Mouse (Mus musculus) heart, embryonic 10.5 days (tissue): ENCODE data around the gene Tspan10. TPM values are rescaled to one million over a fixed set of nuclear protein-coding genes. Genes with fewer than 3 reads are reported as not detected.

Source experiments
- DNase-seq: peaks from one replicate; pipeline ENCODE4 v3.0.0-alpha.2; 2017; ENCODE audit warnings: low spot score
- H3K27ac ChIP-seq: fragments of 300-500 bp; sonication (generic); 2 replicates; pipeline ENCODE4 v1.5.1; 2016; ENCODE audit warnings: mild to moderate bottlenecking
- H3K27me3 ChIP-seq: fragments of 300-500 bp; sonication (generic); 2 replicates; pipeline ENCODE4 v1.6.1; 2016; ENCODE audit warnings: mild to moderate bottlenecking; ENCODE audit not compliant: poor library complexity, insufficient read depth, severe bottlenecking
- H3K36me3 ChIP-seq: fragments of 300-500 bp; sonication (generic); 2 replicates; pipeline ENCODE4 v1.6.1; 2016; ENCODE audit warnings: mild to moderate bottlenecking, moderate library complexity
- H3K4me1 ChIP-seq: fragments of 300-500 bp; sonication (generic); 2 replicates; pipeline ENCODE4 v1.6.1; 2016; ENCODE audit warnings: mild to moderate bottlenecking
- H3K4me3 ChIP-seq: fragments of 300-500 bp; sonication (generic); 2 replicates; pipeline ENCODE4 v1.5.1; 2016; ENCODE audit warnings: mild to moderate bottlenecking, moderate library complexity
- H3K9me3 ChIP-seq: fragments of 300-500 bp; sonication (generic); 2 replicates; pipeline ENCODE4 v1.6.1; 2016; ENCODE audit warnings: mild to moderate bottlenecking, moderate library complexity
- WGBS: fragments of 180-500 bp; shearing (Covaris S2); methylation state at CpG from one replicate; pipeline ENCODE4 v1.1.7; 2016; 5-methylcytosine and 5-hydroxymethylcytosine counted together
- polyA plus RNA-seq: library from polyadenylated mRNA; unstranded; fragments of >200 nt; fragmentation: Nextera tagmentation; extraction: Ambion mirVana; gene quantifications from 2 replicates; pipeline ENCODE4 v1.2.1, GENCODE M21; 2016

The Tspan10 gene
- polyA plus RNA-seq, 1 experiment from 2014 or later, result not detected

GRCm38 (mm10) chr11:120458847-120459597, 16.6 kb downstream of the Tspan10 start:
- Histone ChIP-seq H3K4me1 (peaks cover 24% of the 10 kb centered on the region), H3K27ac (peak overlapping the region; percentile 94), H3K36me3 (peaks cover 54% of the 10 kb centered on the region), H3K27me3 (no peaks in the 10 kb centered on the region), H3K9me3 (no peaks in the 10 kb centered on the region), H3K4me3 (peak overlapping the region; percentile 80)
- DNase-seq, result no peak
- 62% methylated on average over 6 of the region's 6 CpGs for WGBS

DNA sequence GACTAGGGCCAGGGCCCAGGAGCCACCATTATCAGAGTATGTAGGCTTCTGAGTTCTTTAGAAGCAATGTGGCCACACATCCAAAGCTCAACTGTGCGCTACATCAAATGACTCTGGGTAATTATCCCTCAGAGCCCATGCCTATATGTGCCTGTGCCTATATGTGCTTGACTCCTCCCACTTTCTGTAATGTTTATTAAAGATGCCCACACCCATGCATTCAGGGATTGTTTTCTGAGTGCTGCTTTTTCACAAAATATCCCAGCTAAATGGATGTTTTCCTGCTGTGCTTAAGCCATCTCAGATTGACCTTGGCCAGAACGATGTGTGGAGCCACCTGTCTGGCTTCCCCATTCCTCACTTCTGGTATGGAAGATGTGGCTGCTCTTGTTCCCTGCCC, 21.1 kb downstream of the Tspan10 start:
- no peak overlapping the region for H3K4me3 ChIP-seq
- peaks cover 28% of the 10 kb centered on the region for H3K4me1 ChIP-seq
- H3K9me3 ChIP-seq, result no peaks in the 10 kb centered on the region
- peaks cover 61% of the 10 kb centered on the region for H3K36me3 ChIP-seq
- WGBS, result 93% methylated on average over 2 of the region's 2 CpGs
- no peaks in the 10 kb centered on the region for H3K27me3 ChIP-seq
- no peak overlapping the region for H3K27ac ChIP-seq
- no peak for DNase-seq

- DNase-seq, result no peak
- Histone ChIP-seq H3K4me1 (peaks cover 23% of the 10 kb centered on the region), H3K27ac (no peak overlapping the region), H3K9me3 (no peaks in the 10 kb centered on the region), H3K27me3 (no peaks in the 10 kb centered on the region), H3K4me3 (no peak overlapping the region), H3K36me3 (peaks cover 64% of the 10 kb centered on the region)
- 89% methylated on average over 5 of the region's 5 CpGs for WGBS
These were observed 21.9 kb downstream of the Tspan10 start for GRCm38 (mm10) chr11:120464365-120464764.

DNA sequence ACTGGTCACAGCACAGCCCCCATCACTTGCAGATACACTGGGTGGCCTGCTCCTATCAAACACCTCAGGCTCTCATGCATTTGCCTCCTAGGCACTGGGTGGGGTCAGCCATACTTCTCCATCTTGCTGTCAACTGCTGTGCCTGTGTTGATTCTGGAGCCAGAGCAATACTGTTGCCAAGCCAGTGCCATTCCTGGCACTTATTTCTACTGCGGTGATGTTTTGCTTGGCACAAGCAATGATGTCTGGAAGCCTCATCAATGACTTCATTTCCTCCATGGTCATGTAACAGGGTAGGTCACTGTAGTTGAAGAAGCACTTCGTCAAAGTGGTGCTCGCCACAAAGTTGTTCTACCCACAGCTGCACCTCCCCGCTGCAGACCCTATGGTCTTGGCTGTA, 23.1 kb downstream of the Tspan10 start:
- no peak for DNase-seq
- Histone ChIP-seq H3K4me1 (peaks cover 21% of the 10 kb centered on the region), H3K4me3 (no peak overlapping the region), H3K27ac (no peak overlapping the region), H3K9me3 (no peaks in the 10 kb centered on the region), H3K27me3 (no peaks in the 10 kb centered on the region), H3K36me3 (peaks cover 67% of the 10 kb centered on the region)
- WGBS, result 84% methylated on average over 4 of the region's 4 CpGs

DNA sequence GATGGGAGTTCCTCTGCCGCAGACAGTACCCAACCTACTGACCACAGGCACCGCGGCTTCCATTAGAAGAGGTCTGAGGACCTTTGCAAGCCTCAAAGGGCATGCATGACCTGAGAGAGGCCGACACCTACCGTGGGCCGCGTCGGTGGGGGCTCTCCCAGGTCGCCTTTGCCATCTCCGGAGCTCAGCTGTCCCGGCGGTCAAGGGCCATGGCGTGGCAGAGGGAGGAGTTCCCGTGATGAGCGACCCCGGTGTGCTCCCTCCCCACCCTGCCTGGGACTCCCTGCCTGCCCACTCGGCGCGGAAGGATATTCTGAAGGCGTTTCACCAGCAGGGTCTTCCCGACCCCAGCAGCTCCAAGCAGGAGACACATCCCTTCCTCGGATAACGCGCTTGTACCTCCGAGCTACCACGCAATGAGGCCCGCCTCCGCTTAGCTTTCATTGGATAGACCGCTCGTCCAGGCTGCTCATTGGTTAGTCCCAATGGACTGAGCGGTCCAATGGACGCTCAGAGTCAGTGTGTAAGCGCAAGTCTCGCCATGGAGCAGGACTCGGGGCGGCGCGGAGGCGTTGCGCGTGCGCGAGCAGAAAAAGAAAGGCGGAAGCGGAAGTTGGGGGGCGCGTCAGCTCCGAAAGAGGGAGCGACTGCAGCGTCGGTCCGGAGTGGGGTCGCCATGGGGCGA, 24.7 kb downstream of the Tspan10 start, which contains the start of gene Arl16:
Gene Arl16, minus strand, starts transcription at position 557 of the 685 bp plus-strand sequence.
- H3K27me3 ChIP-seq, result no peaks in the 10 kb centered on the region
- peak within 1 kb of the TSS; percentile 82 for H3K27ac ChIP-seq
- H3K36me3 ChIP-seq, result peaks cover 67% of the 10 kb centered on the region
- H3K4me3 ChIP-seq, result peak within 1 kb of the TSS; percentile 90
- DNase-seq, result peak; percentile 100
- H3K9me3 ChIP-seq, result no peaks in the 10 kb centered on the region
- WGBS, result under 1% methylated on average over 54 of the region's 54 CpGs
- H3K4me1 ChIP-seq, result peaks cover 21% of the 10 kb centered on the region

GRCm38 (mm10) chr11:120467736-120468092, 25.3 kb downstream of the Tspan10 start:
- H3K27ac ChIP-seq, result peak overlapping the region; percentile 82
- H3K4me3 ChIP-seq, result peak overlapping the region; percentile 90
- 1% methylated on average over 33 of the region's 33 CpGs for WGBS
- peaks cover 21% of the 10 kb centered on the region for H3K4me1 ChIP-seq
- H3K27me3 ChIP-seq, result no peaks in the 10 kb centered on the region
- no peaks in the 10 kb centered on the region for H3K9me3 ChIP-seq
- H3K36me3 ChIP-seq, result peaks cover 67% of the 10 kb centered on the region
- no peak for DNase-seq

DNA sequence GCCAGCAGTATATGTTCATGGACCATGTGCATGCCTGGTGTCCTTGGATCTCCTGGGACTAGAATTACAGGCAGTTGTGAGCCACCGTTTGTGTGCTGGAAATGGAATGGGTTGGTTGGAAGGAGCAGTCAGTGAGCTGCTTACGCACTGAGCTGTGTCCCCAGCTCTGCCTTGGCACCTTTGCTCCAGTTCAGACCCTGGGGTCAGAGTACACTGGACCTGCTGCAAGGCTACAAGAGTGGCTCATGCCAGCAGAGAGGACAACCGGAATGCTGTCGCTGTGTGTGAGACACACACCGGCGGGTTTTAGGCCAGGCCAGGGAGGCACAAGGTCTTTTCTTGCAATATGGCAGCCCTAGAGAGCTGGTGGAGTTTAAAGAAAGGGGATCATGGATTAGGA, 29.6 kb downstream of the Tspan10 start:
- 97% methylated on average over 6 of the region's 6 CpGs for WGBS
- H3K36me3 ChIP-seq, result peaks cover 78% of the 10 kb centered on the region
- no peaks in the 10 kb centered on the region for H3K27me3 ChIP-seq
- no peak overlapping the region for H3K27ac ChIP-seq
- H3K4me3 ChIP-seq, result no peak overlapping the region
- H3K9me3 ChIP-seq, result no peaks in the 10 kb centered on the region
- H3K4me1 ChIP-seq, result peaks cover 10% of the 10 kb centered on the region
- DNase-seq, result no peak

DNA sequence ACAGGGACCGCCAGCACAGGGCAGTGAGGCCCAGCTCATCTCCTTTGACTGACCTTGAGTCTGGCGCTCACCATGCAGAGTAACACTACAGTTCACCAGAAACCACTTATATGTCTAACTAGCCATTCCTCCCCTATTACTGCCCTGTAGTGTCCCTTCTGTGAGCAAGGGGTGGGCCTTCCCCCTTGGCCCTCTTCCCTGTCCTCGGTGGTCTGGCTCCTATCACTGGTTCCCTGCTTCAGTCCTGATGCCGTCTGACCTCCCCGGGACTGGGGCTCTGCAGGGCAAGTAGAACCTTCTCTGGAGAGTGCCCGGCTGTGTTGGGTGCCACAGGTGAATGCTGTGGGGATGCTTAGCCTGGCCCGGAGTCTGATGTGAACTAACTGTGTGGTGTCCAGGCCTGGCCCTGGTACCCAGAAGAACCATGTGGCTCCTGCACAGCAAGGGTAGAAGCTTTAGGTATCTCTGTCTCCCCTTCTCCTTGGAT, 41.0 kb downstream of the Tspan10 start:
- Histone ChIP-seq H3K27ac (peak overlapping the region; percentile 97), H3K27me3 (no peaks in the 10 kb centered on the region), H3K4me1 (peaks cover 19% of the 10 kb centered on the region), H3K36me3 (peaks cover 80% of the 10 kb centered on the region), H3K9me3 (no peaks in the 10 kb centered on the region), H3K4me3 (peak overlapping the region; percentile 97)
- WGBS, result 80% methylated on average over 7 of the region's 7 CpGs
- no peak for DNase-seq

DNA sequence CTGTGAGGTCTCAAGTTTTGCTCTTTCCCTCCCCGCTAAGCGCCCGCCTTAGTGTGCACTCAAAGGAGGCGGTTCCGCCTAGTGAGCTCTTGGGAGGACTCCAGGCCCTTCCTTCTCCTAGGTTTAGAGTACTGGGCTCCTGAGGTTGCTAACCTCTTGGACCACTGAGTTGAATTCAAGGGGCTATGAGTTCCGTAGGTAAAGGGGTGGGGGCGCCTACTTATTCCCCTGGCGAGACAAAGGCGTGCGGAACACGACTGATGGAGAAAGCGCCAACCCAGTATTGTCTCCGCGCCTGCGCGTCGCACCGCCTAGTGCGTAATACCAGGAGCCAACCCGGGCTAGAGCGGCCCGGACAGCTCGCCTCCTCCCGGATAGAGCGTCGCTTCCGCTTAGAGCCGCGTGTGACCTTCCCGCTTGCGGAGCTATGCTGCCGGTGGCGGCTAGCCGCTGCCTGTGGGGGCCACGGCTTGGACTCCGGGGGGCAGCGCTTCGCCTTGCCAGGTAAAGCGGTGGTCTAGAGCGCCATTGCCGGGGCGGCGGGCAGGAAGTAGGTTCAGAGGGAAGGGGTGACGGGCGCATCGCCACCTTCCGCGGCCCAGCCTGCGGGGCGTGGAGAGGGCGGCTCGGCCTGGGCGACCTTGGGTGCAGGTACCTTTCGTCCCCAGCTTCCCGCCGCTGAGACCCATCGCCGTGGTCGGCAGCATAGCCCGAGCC, 42.0 kb downstream of the Tspan10 start, which contains the start of gene Mrpl12:
Gene Mrpl12, plus strand, starts transcription at position 349 of the 717 bp plus-strand sequence.
- under 1% methylated on average over 60 of the region's 60 CpGs for WGBS
- DNase-seq, result peak; percentile 96
- H3K27ac ChIP-seq, result peak within 1 kb of the TSS; percentile 97
- no peaks in the 10 kb centered on the region for H3K27me3 ChIP-seq
- peak within 1 kb of the TSS; percentile 97 for H3K4me3 ChIP-seq
- no peaks in the 10 kb centered on the region for H3K9me3 ChIP-seq
- peaks cover 79% of the 10 kb centered on the region for H3K36me3 ChIP-seq
- peaks cover 21% of the 10 kb centered on the region for H3K4me1 ChIP-seq

GRCm38 (mm10) chr11:120485251-120485650, 42.8 kb downstream of the Tspan10 start:
- Histone ChIP-seq H3K9me3 (no peaks in the 10 kb centered on the region), H3K27ac (peak overlapping the region; percentile 97), H3K4me3 (peak overlapping the region; percentile 97), H3K36me3 (peaks cover 76% of the 10 kb centered on the region), H3K27me3 (no peaks in the 10 kb centered on the region), H3K4me1 (peaks cover 26% of the 10 kb centered on the region)
- DNase-seq, result no peak
- WGBS, result 7% methylated on average over 10 of the region's 10 CpGs

GRCm38 (mm10) chr11:120488516-120488915, 46.1 kb downstream of the Tspan10 start:
- Histone ChIP-seq H3K27me3 (no peaks in the 10 kb centered on the region), H3K27ac (no peak overlapping the region), H3K4me1 (peaks cover 49% of the 10 kb centered on the region), H3K9me3 (no peaks in the 10 kb centered on the region), H3K36me3 (peaks cover 46% of the 10 kb centered on the region), H3K4me3 (no peak overlapping the region)
- WGBS, result 81% methylated on average over 4 of the region's 4 CpGs
- DNase-seq, result no peak

DNA sequence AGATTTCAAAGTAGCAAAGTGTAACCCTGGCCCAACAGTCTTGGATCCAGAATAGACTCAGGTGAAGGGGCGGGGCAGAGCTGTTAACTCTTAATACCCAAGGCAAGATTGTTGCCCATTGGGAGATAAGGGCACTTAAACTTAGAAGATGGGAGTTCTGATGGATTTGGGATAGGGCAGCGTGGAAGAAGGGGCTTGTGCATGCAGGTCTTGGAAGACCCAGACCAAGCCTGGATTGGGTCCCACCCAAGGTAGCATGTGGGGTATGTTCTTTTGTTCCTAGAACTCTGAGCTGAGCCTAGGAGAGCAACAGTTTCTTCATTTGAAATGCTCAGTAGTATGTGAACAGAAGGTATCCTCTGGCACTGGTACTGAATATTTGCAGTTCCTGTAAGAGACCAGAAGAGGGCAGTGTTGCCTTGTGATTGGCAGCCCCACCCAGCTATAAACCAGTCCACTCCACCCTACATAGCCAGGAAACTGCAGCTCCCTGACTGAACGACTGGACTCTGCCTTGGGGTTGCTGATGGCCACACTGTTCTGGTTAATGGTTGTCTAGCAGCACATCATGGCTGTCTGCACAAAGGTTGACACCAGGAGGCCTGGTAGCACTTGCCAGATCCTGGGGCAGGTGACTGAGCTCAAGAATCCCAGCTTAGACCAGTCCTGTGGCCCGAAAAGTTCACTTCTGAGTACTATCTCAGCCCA, 46.8 kb downstream of the Tspan10 start:
- Histone ChIP-seq H3K4me3 (peak overlapping the region; percentile 8; the same call in 1 of the 2 replicates), H3K36me3 (peaks cover 48% of the 10 kb centered on the region), H3K9me3 (no peaks in the 10 kb centered on the region), H3K27me3 (no peaks in the 10 kb centered on the region), H3K27ac (peak overlapping the region; percentile 39; the same call in 1 of the 2 replicates), H3K4me1 (peaks cover 47% of the 10 kb centered on the region)
- 59% methylated on average over 4 of the region's 4 CpGs for WGBS
- DNase-seq, result peak; percentile 92
